Mouse (Mus musculus): ENCODE measurements at regions not wholly inside any gene's neighbourhood (a gene's known extent, or its start where the extent isn't known, plus 50 kb on each side); places are given as distances from the start of the nearest gene placed in this dataset.

GRCm38 (mm10) chr2:105481990-105482592 is 83.0 kb upstream of the Rcn1 start:
- Histone ChIP-seq H3K9me3 (ENCODE audit: control insufficient read depth, low read length) (no peaks in the 10 kb centered on the region), H3K27ac (replicated peaks in 1 of 2; ENCODE audit: control insufficient read depth in 1 of 2, insufficient read depth in 1 of 2, low read depth in 2 of 2, low read length in 2 of 2) (no peak overlapping the region), H3K4me2 (ENCODE audit: low read length) (no peak overlapping the region), H3K9ac (ENCODE audit: low read length) (no peak overlapping the region), H3K36me3 (ENCODE audit: control insufficient read depth, insufficient read depth, low read length) (no peaks in the 10 kb centered on the region), H3K27me3 (ENCODE audit: control insufficient read depth, insufficient read depth, low read length) (no peaks in the 10 kb centered on the region), H3K4me3 (ENCODE audit: control insufficient read depth in 1 of 2, insufficient read depth in 1 of 2, low read depth in 1 of 2, low read length in 2 of 2) (no peak overlapping the region), H3K4me1 (ENCODE audit: control insufficient read depth in 2 of 2, insufficient read depth in 2 of 2, low read length in 2 of 2) (no peaks in the 10 kb centered on the region)
- WGBS: 78% methylated on average over 11 of the region's 11 CpGs
- no peak for ATAC-seq (ENCODE audit: insufficient number of reproducible peaks, insufficient read depth, low FRiP score, low read depth)

DNA sequence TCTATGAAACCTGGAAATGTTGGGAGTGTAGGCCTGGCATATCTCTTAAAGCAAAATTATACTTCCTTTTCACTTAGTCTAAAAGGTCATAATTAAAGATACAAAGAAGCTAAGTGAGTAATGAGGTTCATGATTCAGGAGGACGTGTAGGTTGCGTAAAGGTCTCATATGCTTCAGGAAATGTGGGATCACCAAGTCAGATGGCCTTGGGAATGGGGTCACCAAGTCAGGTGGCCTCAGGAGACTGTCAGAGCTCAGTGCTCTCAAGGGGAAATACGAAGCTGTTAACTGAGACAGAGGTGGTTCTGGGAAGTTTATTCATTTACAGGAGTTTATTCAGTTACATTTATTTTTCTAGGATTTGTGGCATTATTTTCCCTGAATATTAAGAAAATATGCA is 85.4 kb upstream of the Rcn1 start:
- WGBS: 72% methylated on average over 3 of the region's 3 CpGs
- no peaks in the 10 kb centered on the region for H3K36me3 ChIP-seq (ENCODE audit: control insufficient read depth, insufficient read depth, low read length)
- H3K9me3 ChIP-seq (ENCODE audit: control insufficient read depth, low read length): no peaks in the 10 kb centered on the region
- no peak overlapping the region for H3K4me2 ChIP-seq (ENCODE audit: low read length)
- no peaks in the 10 kb centered on the region for H3K27me3 ChIP-seq (ENCODE audit: control insufficient read depth, insufficient read depth, low read length)
- no peak for ATAC-seq (ENCODE audit: insufficient number of reproducible peaks, insufficient read depth, low FRiP score, low read depth)
- no peak overlapping the region for H3K4me3 ChIP-seq (ENCODE audit: control insufficient read depth in 1 of 2, insufficient read depth in 1 of 2, low read depth in 1 of 2, low read length in 2 of 2)
- no peak overlapping the region for H3K9ac ChIP-seq (ENCODE audit: low read length)
- H3K27ac ChIP-seq (replicated peaks in 1 of 2; ENCODE audit: control insufficient read depth in 1 of 2, insufficient read depth in 1 of 2, low read depth in 2 of 2, low read length in 2 of 2): no peak overlapping the region
- no peaks in the 10 kb centered on the region for H3K4me1 ChIP-seq (ENCODE audit: control insufficient read depth in 2 of 2, insufficient read depth in 2 of 2, low read length in 2 of 2)

GRCm38 (mm10) chr2:105485286-105485685 is 86.2 kb upstream of the Rcn1 start:
- no peak overlapping the region for H3K27ac ChIP-seq (replicated peaks in 1 of 2; ENCODE audit: control insufficient read depth in 1 of 2, insufficient read depth in 1 of 2, low read depth in 2 of 2, low read length in 2 of 2)
- 85% methylated on average over 8 of the region's 8 CpGs for WGBS
- no peak overlapping the region for H3K4me3 ChIP-seq (ENCODE audit: control insufficient read depth in 1 of 2, insufficient read depth in 1 of 2, low read depth in 1 of 2, low read length in 2 of 2)
- H3K9ac ChIP-seq (ENCODE audit: low read length): no peak overlapping the region
- no peak for ATAC-seq (ENCODE audit: insufficient number of reproducible peaks, insufficient read depth, low FRiP score, low read depth)
- no peaks in the 10 kb centered on the region for H3K9me3 ChIP-seq (ENCODE audit: control insufficient read depth, low read length)
- H3K4me2 ChIP-seq (ENCODE audit: low read length): no peak overlapping the region
- H3K27me3 ChIP-seq (ENCODE audit: control insufficient read depth, insufficient read depth, low read length): no peaks in the 10 kb centered on the region
- no peaks in the 10 kb centered on the region for H3K36me3 ChIP-seq (ENCODE audit: control insufficient read depth, insufficient read depth, low read length)
- no peaks in the 10 kb centered on the region for H3K4me1 ChIP-seq (ENCODE audit: control insufficient read depth in 2 of 2, insufficient read depth in 2 of 2, low read length in 2 of 2)

DNA sequence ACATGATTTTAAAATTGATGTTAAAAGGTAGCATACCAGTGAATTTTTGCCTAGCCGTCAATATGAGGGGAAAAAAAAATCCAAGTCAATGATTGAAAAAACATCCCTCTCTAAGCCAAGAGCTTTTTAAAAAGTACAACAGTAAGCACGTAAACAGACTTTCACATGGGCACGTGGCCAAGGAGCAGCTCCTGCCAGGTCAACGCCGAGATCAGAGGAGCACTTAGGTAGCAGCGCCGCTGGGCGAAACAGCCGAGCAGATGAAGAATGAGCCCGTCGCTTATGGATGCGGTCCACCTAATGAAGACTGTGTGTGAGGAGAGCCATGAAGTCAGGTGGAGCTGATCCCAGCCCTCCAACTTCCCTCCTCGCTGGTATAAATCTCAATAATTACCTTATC is 96.7 kb upstream of the Rcn1 start:
- H3K27ac ChIP-seq (replicated peaks in 1 of 2; ENCODE audit: control insufficient read depth in 1 of 2, insufficient read depth in 1 of 2, low read depth in 2 of 2, low read length in 2 of 2): no peak overlapping the region
- no peak for ATAC-seq (ENCODE audit: insufficient number of reproducible peaks, insufficient read depth, low FRiP score, low read depth)
- H3K4me1 ChIP-seq (ENCODE audit: control insufficient read depth in 2 of 2, insufficient read depth in 2 of 2, low read length in 2 of 2): no peaks in the 10 kb centered on the region
- H3K4me3 ChIP-seq (ENCODE audit: control insufficient read depth in 1 of 2, insufficient read depth in 1 of 2, low read depth in 1 of 2, low read length in 2 of 2): no peak overlapping the region
- no peaks in the 10 kb centered on the region for H3K27me3 ChIP-seq (ENCODE audit: control insufficient read depth, insufficient read depth, low read length)
- no peaks in the 10 kb centered on the region for H3K9me3 ChIP-seq (ENCODE audit: control insufficient read depth, low read length)
- 66% methylated on average over 13 of the region's 13 CpGs for WGBS
- no peak overlapping the region for H3K4me2 ChIP-seq (ENCODE audit: low read length)
- no peaks in the 10 kb centered on the region for H3K36me3 ChIP-seq (ENCODE audit: control insufficient read depth, insufficient read depth, low read length)
- H3K9ac ChIP-seq (ENCODE audit: low read length): no peak overlapping the region

DNA sequence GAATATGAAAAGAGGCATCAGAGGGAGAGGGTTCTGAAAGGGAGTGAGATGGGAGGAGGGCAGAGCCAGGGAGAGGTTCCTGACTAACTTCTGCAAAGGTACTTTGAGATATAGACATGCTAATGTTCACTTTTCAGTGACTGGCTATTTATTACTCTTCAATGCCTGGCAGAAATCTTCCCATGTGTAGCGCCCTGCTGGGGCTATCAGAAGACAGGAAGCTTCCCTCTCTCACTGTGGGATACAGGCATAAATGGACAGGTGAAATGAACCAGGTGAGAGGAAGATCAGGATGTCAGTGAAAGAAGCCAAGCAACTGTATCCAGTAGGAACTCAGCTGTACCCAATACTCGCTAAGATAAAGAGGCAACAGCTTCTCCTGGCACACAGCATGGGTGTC is 105.1 kb upstream of the Rcn1 start:
- no peak for ATAC-seq (ENCODE audit: insufficient number of reproducible peaks, insufficient read depth, low FRiP score, low read depth)
- Histone ChIP-seq H3K4me2 (ENCODE audit: low read length) (no peak overlapping the region), H3K27me3 (ENCODE audit: control insufficient read depth, insufficient read depth, low read length) (no peaks in the 10 kb centered on the region), H3K9me3 (ENCODE audit: control insufficient read depth, low read length) (no peaks in the 10 kb centered on the region), H3K27ac (replicated peaks in 1 of 2; ENCODE audit: control insufficient read depth in 1 of 2, insufficient read depth in 1 of 2, low read depth in 2 of 2, low read length in 2 of 2) (no peak overlapping the region), H3K36me3 (ENCODE audit: control insufficient read depth, insufficient read depth, low read length) (no peaks in the 10 kb centered on the region), H3K4me3 (ENCODE audit: control insufficient read depth in 1 of 2, insufficient read depth in 1 of 2, low read depth in 1 of 2, low read length in 2 of 2) (no peak overlapping the region), H3K9ac (ENCODE audit: low read length) (no peak overlapping the region), H3K4me1 (ENCODE audit: control insufficient read depth in 2 of 2, insufficient read depth in 2 of 2, low read length in 2 of 2) (peaks cover 3 to 20% of the 10 kb centered on the region in 2 experiments)
- WGBS: 71% methylated on average over 2 of the region's 2 CpGs

GRCm38 (mm10) chr2:105505554-105505953 is 106.4 kb upstream of the Rcn1 start:
- Histone ChIP-seq H3K4me3 (ENCODE audit: control insufficient read depth in 1 of 2, insufficient read depth in 1 of 2, low read depth in 1 of 2, low read length in 2 of 2) (no peak overlapping the region), H3K27ac (replicated peaks in 1 of 2; ENCODE audit: control insufficient read depth in 1 of 2, insufficient read depth in 1 of 2, low read depth in 2 of 2, low read length in 2 of 2) (no peak overlapping the region), H3K36me3 (ENCODE audit: control insufficient read depth, insufficient read depth, low read length) (no peaks in the 10 kb centered on the region), H3K4me1 (ENCODE audit: control insufficient read depth in 2 of 2, insufficient read depth in 2 of 2, low read length in 2 of 2) (peaks cover 3 to 20% of the 10 kb centered on the region in 2 experiments), H3K9ac (ENCODE audit: low read length) (no peak overlapping the region), H3K4me2 (ENCODE audit: low read length) (no peak overlapping the region), H3K27me3 (ENCODE audit: control insufficient read depth, insufficient read depth, low read length) (no peaks in the 10 kb centered on the region), H3K9me3 (ENCODE audit: control insufficient read depth, low read length) (no peaks in the 10 kb centered on the region)
- WGBS: 86% methylated on average over 4 of the region's 4 CpGs
- no peak for ATAC-seq (ENCODE audit: insufficient number of reproducible peaks, insufficient read depth, low FRiP score, low read depth)

GRCm38 (mm10) chr2:105507160-105507559 is 108.0 kb upstream of the Rcn1 start:
- WGBS: 6% methylated on average over 3 of the region's 4 CpGs
- no peaks in the 10 kb centered on the region for H3K36me3 ChIP-seq (ENCODE audit: control insufficient read depth, insufficient read depth, low read length)
- H3K27me3 ChIP-seq (ENCODE audit: control insufficient read depth, insufficient read depth, low read length): no peaks in the 10 kb centered on the region
- ATAC-seq (ENCODE audit: insufficient number of reproducible peaks, insufficient read depth, low FRiP score, low read depth): peak; percentile 54; the same call in 1 of the 2 replicates
- H3K4me3 ChIP-seq (ENCODE audit: control insufficient read depth in 1 of 2, insufficient read depth in 1 of 2, low read depth in 1 of 2, low read length in 2 of 2): no peak overlapping the region
- H3K27ac ChIP-seq (replicated peaks in 1 of 2; ENCODE audit: control insufficient read depth in 1 of 2, insufficient read depth in 1 of 2, low read depth in 2 of 2, low read length in 2 of 2): no peak overlapping the region
- H3K4me2 ChIP-seq (ENCODE audit: low read length): no peak overlapping the region
- H3K9ac ChIP-seq (ENCODE audit: low read length): no peak overlapping the region
- no peaks in the 10 kb centered on the region for H3K9me3 ChIP-seq (ENCODE audit: control insufficient read depth, low read length)
- H3K4me1 ChIP-seq (ENCODE audit: control insufficient read depth in 2 of 2, insufficient read depth in 2 of 2, low read length in 2 of 2): peaks cover 11 to 25% of the 10 kb centered on the region in 2 experiments

- peaks cover 13 to 34% of the 10 kb centered on the region in 2 experiments for H3K4me1 ChIP-seq (ENCODE audit: control insufficient read depth in 2 of 2, insufficient read depth in 2 of 2, low read length in 2 of 2)
- H3K36me3 ChIP-seq (ENCODE audit: control insufficient read depth, insufficient read depth, low read length): no peaks in the 10 kb centered on the region
- no peaks in the 10 kb centered on the region for H3K27me3 ChIP-seq (ENCODE audit: control insufficient read depth, insufficient read depth, low read length)
- H3K9me3 ChIP-seq (ENCODE audit: control insufficient read depth, low read length): no peaks in the 10 kb centered on the region
- no peak overlapping the region for H3K4me2 ChIP-seq (ENCODE audit: low read length)
- ATAC-seq (ENCODE audit: insufficient number of reproducible peaks, insufficient read depth, low FRiP score, low read depth): no peak
- H3K27ac ChIP-seq (replicated peaks in 1 of 2; ENCODE audit: control insufficient read depth in 1 of 2, insufficient read depth in 1 of 2, low read depth in 2 of 2, low read length in 2 of 2): no peak overlapping the region
- H3K9ac ChIP-seq (ENCODE audit: low read length): no peak overlapping the region
- no peak overlapping the region for H3K4me3 ChIP-seq (ENCODE audit: control insufficient read depth in 1 of 2, insufficient read depth in 1 of 2, low read depth in 1 of 2, low read length in 2 of 2)
- 78% methylated on average over 4 of the region's 4 CpGs for WGBS
These were observed 111.7 kb upstream of the Rcn1 start for GRCm38 (mm10) chr2:105510816-105511215.

Data from heart, embryonic 14.5 days (tissue).